Mouse (Mus musculus): ENCODE results near the gene Fgd2. TPM values are rescaled to one million over a fixed set of nuclear protein-coding genes. Genes with fewer than 3 reads are reported as not detected.

Fgd2 gene
- total and polyA plus RNA-seq, 2 experiments from 2014 or later: 10.9 to 14.7 TPM

DNA sequence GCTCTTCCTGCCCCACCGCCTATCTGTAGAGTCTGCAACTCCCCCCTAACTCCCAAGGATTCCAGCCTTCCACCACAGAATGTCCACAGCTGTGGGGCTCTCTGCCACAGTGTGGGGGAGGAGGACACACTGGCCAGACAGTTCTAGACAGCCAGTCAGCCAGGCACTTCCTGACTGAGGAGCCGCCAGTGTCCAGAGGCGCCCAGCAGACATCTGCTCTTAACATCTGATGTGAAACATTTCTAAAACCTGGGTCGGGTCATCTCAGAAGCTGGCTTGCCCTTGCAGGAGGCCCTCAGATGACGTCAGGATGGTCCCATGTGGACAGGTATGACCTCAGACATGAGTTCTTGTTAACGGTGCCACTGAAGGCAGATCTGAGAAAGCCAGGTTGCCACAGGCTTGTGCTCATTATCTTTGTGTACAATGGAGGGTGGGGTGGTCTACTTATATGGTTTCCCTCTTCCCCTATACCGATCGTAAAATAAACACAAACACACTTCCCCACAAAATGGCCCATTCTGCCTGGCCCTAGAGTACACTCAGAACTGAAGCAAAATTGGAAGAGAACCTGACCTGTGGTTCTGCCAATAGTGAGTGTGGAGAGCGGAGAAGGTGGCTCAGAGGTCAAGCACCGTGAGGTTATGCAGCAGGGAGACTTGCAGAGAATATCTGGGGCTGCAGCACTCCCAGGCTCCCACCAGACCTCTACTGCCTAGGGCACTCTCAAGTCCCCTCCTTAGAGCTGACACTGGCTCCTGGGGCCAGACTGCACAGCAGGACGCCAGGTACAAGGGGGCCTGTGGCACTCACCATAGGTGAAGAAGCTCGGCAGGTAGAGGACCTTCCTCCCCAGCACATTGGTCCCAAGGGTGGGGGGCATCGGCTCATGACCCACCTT, 18.5 kb upstream of the Fgd2 start:
- Histone ChIP-seq H3K27ac (peak overlapping the region; percentile 85), H3K9ac (replicated peaks; ENCODE audit: low read length) (peak overlapping the region; percentile 15; the same call in 1 of the 2 replicates), H3K36me3 (ENCODE audit: insufficient read depth, low read length) (peaks cover 18% of the 10 kb centered on the region), H3K4me3 (ENCODE audit: low read length) (no peak overlapping the region), H3K4me1 (ENCODE audit: insufficient read depth, low read length) (peaks cover 37% of the 10 kb centered on the region), H3K4me2 (ENCODE audit: low read depth, low read length) (no peak overlapping the region), H3K9me3 (ENCODE audit: low read length) (no peaks in the 10 kb centered on the region), H3K27me3 (ENCODE audit: insufficient read depth, low read length) (no peaks in the 10 kb centered on the region)
- peak; percentile 50 for ATAC-seq
- TF ChIP-seq CTCF (IDR thresholded peaks at IDR 0.05; ENCODE audit: low read depth): no peak
- peak; percentile 26 for DNase-seq (ENCODE audit: low spot score)
- 47% methylated on average over 13 of the region's 13 CpGs for WGBS

GRCm38 (mm10) chr17:29343241-29343640, 17.5 kb upstream of the Fgd2 start:
- DNase-seq (ENCODE audit: low spot score) (no peak), ATAC-seq (no peak)
- peaks cover 13% of the 10 kb centered on the region for H3K36me3 ChIP-seq (ENCODE audit: insufficient read depth, low read length)
- no peaks in the 10 kb centered on the region for H3K9me3 ChIP-seq (ENCODE audit: low read length)
- no peak overlapping the region for H3K4me2 ChIP-seq (ENCODE audit: low read depth, low read length)
- H3K4me1 ChIP-seq (ENCODE audit: insufficient read depth, low read length): peaks cover 37% of the 10 kb centered on the region
- WGBS: 86% methylated on average over 5 of the region's 5 CpGs
- no peak overlapping the region for H3K4me3 ChIP-seq (ENCODE audit: low read length)
- no peak overlapping the region for H3K9ac ChIP-seq (replicated peaks; ENCODE audit: low read length)
- no peaks in the 10 kb centered on the region for H3K27me3 ChIP-seq (ENCODE audit: insufficient read depth, low read length)
- no peak overlapping the region for H3K27ac ChIP-seq
- no peak for TF ChIP-seq CTCF (IDR thresholded peaks at IDR 0.05; ENCODE audit: low read depth)

DNA sequence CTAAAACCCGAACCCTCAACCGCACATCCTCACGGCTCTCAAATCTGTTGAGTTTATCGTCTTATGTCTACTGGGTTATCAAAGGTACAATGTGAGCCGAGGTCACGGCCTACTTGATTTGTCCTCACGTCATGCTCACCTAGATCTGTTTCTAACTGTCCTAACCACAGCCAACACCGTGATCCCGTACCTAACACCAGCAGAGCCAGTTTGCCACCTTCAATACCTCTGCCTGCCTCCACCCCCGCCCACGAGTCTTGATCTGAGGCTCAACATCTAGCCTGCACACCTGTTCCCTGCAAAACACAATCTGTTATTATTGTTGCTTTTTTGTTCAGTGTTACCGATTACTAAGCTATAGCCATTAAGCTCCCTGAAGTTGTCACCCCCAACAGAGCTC, 15.4 kb upstream of the Fgd2 start:
- Histone ChIP-seq H3K9ac (replicated peaks; ENCODE audit: low read length) (no peak overlapping the region), H3K27ac (peak overlapping the region; percentile 97; the same call in 1 of the 2 replicates), H3K4me2 (ENCODE audit: low read depth, low read length) (peak overlapping the region; percentile 74), H3K4me3 (ENCODE audit: low read length) (0 out of 2 replicates have a peak overlapping the region, but pooled peaks have one; percentile 85), H3K4me1 (ENCODE audit: insufficient read depth, low read length) (peaks cover 28% of the 10 kb centered on the region), H3K9me3 (ENCODE audit: low read length) (no peaks in the 10 kb centered on the region), H3K27me3 (ENCODE audit: insufficient read depth, low read length) (no peaks in the 10 kb centered on the region), H3K36me3 (ENCODE audit: insufficient read depth, low read length) (peaks cover 4% of the 10 kb centered on the region; the same call in 1 of the 2 replicates)
- ATAC-seq: no peak
- DNase-seq (ENCODE audit: low spot score): no peak
- TF ChIP-seq CTCF (IDR thresholded peaks at IDR 0.05; ENCODE audit: low read depth): no peak
- WGBS: 92% methylated on average over 12 of the region's 12 CpGs

- H3K27me3 ChIP-seq (ENCODE audit: insufficient read depth, low read length): no peaks in the 10 kb centered on the region
- peaks cover 23% of the 10 kb centered on the region for H3K4me1 ChIP-seq (ENCODE audit: insufficient read depth, low read length)
- H3K27ac ChIP-seq: peak overlapping the region; percentile 97
- ATAC-seq (peak; percentile 37), DNase-seq (ENCODE audit: low spot score) (peak; percentile 74)
- WGBS: 2% methylated on average over 11 of the region's 11 CpGs
- TF ChIP-seq CTCF (IDR thresholded peaks at IDR 0.05; ENCODE audit: low read depth): no peak
- no peaks in the 10 kb centered on the region for H3K9me3 ChIP-seq (ENCODE audit: low read length)
- peak overlapping the region; percentile 74 for H3K4me2 ChIP-seq (ENCODE audit: low read depth, low read length)
- H3K4me3 ChIP-seq (ENCODE audit: low read length): peak overlapping the region; percentile 85
- H3K36me3 ChIP-seq (ENCODE audit: insufficient read depth, low read length): no peaks in the 10 kb centered on the region; the same call in 1 of the 2 replicates
- H3K9ac ChIP-seq (replicated peaks; ENCODE audit: low read length): peak overlapping the region; percentile 95
These were observed 14.1 kb upstream of the Fgd2 start for GRCm38 (mm10) chr17:29346496-29347125.

GRCm38 (mm10) chr17:29347126-29347644, 13.5 kb upstream of the Fgd2 start:
- peak overlapping the region; percentile 85 for H3K4me3 ChIP-seq (ENCODE audit: low read length)
- peak; percentile 59 for DNase-seq (ENCODE audit: low spot score)

DNA sequence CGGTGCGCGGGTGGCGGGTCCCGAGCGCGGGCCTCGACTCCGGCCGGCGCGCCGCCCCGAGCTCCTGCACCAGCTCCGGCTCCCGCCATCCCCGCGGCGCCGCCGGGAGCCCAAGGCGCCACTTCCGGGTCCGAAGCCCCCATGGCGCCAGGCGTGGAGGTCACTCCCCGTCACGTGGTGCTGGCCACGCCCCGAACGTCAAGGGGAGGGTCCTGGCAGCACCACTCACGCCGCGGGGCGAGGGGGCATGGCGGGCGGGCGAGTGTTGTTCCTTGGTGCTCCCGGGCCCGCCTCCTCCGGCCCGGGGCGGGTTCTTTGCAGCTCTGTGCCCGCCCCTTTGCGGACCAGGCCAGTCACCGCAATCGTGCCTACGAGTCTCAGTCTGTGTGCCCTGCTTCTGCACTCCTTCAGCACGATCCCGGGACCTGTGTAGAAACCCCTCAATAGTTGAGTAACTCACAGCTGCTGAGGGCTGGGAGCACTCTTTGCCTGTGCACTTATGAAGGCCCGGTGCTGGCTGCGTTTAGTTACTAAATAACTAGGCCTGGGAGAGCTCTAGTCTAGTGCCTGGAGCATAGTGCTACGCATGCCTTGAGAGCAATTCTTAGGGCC, 13.0 kb upstream of the Fgd2 start, which contains the start of gene Mtch1:
Gene Mtch1 (minus strand): TSS at position 290 of the 612 bp plus-strand sequence.
- Histone ChIP-seq H3K4me3 (ENCODE audit: low read length) (peak within 1 kb of the TSS; percentile 85), H3K9ac (replicated peaks; ENCODE audit: low read length) (peak within 1 kb of the TSS; percentile 95), H3K27ac (peak within 1 kb of the TSS; percentile 97), H3K4me1 (ENCODE audit: insufficient read depth, low read length) (peaks cover 12% of the 10 kb centered on the region), H3K36me3 (ENCODE audit: insufficient read depth, low read length) (no peaks in the 10 kb centered on the region; the same call in 1 of the 2 replicates), H3K9me3 (ENCODE audit: low read length) (no peaks in the 10 kb centered on the region), H3K27me3 (ENCODE audit: insufficient read depth, low read length) (no peaks in the 10 kb centered on the region), H3K4me2 (ENCODE audit: low read depth, low read length) (peak within 1 kb of the TSS; percentile 74)
- no peak for TF ChIP-seq CTCF (IDR thresholded peaks at IDR 0.05; ENCODE audit: low read depth)
- DNase-seq (ENCODE audit: low spot score) (peak; percentile 98), ATAC-seq (peak; percentile 96)
- WGBS: under 1% methylated on average over 43 of the region's 53 CpGs

More at GRCm38 (mm10) chr17:29347126-29347644, 13.5 kb upstream of the Fgd2 start:
- Histone ChIP-seq H3K4me1 (ENCODE audit: insufficient read depth, low read length) (peaks cover 18% of the 10 kb centered on the region), H3K4me2 (ENCODE audit: low read depth, low read length) (peak overlapping the region; percentile 74), H3K9me3 (ENCODE audit: low read length) (no peaks in the 10 kb centered on the region), H3K36me3 (ENCODE audit: insufficient read depth, low read length) (no peaks in the 10 kb centered on the region; the same call in 1 of the 2 replicates), H3K27me3 (ENCODE audit: insufficient read depth, low read length) (no peaks in the 10 kb centered on the region), H3K9ac (replicated peaks; ENCODE audit: low read length) (peak overlapping the region; percentile 95), H3K27ac (peak overlapping the region; percentile 97)
- 4% methylated on average over 45 of the region's 45 CpGs for WGBS
- no peak for TF ChIP-seq CTCF (IDR thresholded peaks at IDR 0.05; ENCODE audit: low read depth)
- peak; percentile 45 for ATAC-seq

Measured in hindbrain, postnatal 0 days (tissue).